Mouse (Mus musculus) G1E (cell line): ENCODE measurements around the gene Zfp217.

ENCODE experiments used
- CTCF ChIP-seq: IDR thresholded peaks from 2 replicates; pipeline ENCODE4 v1.5.1; 2012; ENCODE audit warnings: low read depth, low read length, inconsistent platforms, mixed read lengths
- TAL1 ChIP-seq: conservative IDR thresholded peaks from 2 replicates; pipeline ENCODE4 v1.6.1; 2012; ENCODE audit warnings: low read depth, low read length, inconsistent platforms, mixed read lengths

DNA sequence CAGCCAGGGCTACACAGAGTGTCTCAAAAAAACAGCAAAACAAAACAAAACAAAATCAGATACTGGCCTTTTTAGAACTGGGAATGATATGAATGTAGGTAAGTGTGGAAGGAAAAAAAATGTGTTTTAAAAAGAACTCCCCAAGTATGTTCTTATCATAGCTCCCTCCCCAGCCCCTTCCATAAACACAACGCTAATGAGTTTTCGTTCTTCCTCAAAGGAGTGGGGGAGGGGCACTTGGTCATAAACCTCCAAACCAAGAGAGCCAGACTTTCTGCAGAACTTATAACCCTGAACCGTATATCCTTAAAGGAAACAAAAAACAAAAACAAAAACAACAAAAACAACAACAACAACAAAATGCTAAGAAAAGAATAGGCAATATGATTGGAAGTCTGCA lies 4.0 kb downstream of the Zfp217 start:
- no peak for TF ChIP-seq CTCF
- no peak for TF ChIP-seq TAL1
